Mouse (Mus musculus) adrenal gland, adult (tissue): ENCODE results near the gene Rnf115.
"Not testable (repeated sequence)": the region's sequence is repeated elsewhere in the genome, so short reads cannot be mapped to it uniquely, and the experiment has no call there.

ENCODE experiments used
- DNase-seq, 2 experiments: peaks; one replicate each; pipeline ENCODE4 v3.0.0; 2022 to 2023; ENCODE audit warnings: low spot score in 1 of 2; ENCODE audit not compliant: inconsistent age in 2 of 2

Rnf115 gene

GRCm38 (mm10) chr3:96707903-96708683, 19.4 kb upstream of the Rnf115 start, which contains the start of gene Nudt17:
Gene Nudt17, minus strand, starts transcription at chr3:96708562.
- DNase-seq, result peak; percentile 82 to 94

- DNase-seq, result no peak
Observed at GRCm38 (mm10) chr3:96708684-96709064, 18.8 kb upstream of the Rnf115 start.

GRCm38 (mm10) chr3:96714286-96714685, 13.2 kb upstream of the Rnf115 start:
- no peak for DNase-seq

- DNase-seq, result no peak
Observed at GRCm38 (mm10) chr3:96715854-96716253, 11.6 kb upstream of the Rnf115 start.

- DNase-seq, result peak; percentile 34 to 80
Observed at GRCm38 (mm10) chr3:96719173-96719572, 8.3 kb upstream of the Rnf115 start.

GRCm38 (mm10) chr3:96727828-96728633, 567 bp downstream of the Rnf115 start:
- peak in 1 of 2 experiments; percentile 84 for DNase-seq

GRCm38 (mm10) chr3:96728634-96729402, 1.4 kb downstream of the Rnf115 start:
- DNase-seq, result peak in 1 of 2 experiments; percentile 62

GRCm38 (mm10) chr3:96729403-96729784, 1.9 kb downstream of the Rnf115 start:
- DNase-seq, result peak in 1 of 2 experiments; percentile 49

- DNase-seq, result no peak
Observed at GRCm38 (mm10) chr3:96730785-96731184, 3.3 kb downstream of the Rnf115 start.

- no peak for DNase-seq
Observed at GRCm38 (mm10) chr3:96733984-96734383, 6.5 kb downstream of the Rnf115 start.

GRCm38 (mm10) chr3:96735200-96735599, 7.7 kb downstream of the Rnf115 start:
- DNase-seq, result no peak

- peak; percentile 58 to 61 for DNase-seq
Observed at GRCm38 (mm10) chr3:96737013-96737740, 9.7 kb downstream of the Rnf115 start.

GRCm38 (mm10) chr3:96737995-96738394, 10.5 kb downstream of the Rnf115 start:
- no peak for DNase-seq

GRCm38 (mm10) chr3:96740279-96740678, 12.8 kb downstream of the Rnf115 start:
- DNase-seq, result not testable (repeated sequence)

- no peak for DNase-seq
Observed at GRCm38 (mm10) chr3:96744348-96744747, 16.9 kb downstream of the Rnf115 start.

GRCm38 (mm10) chr3:96746829-96747228, 19.4 kb downstream of the Rnf115 start:
- DNase-seq, result no peak

- no peak for DNase-seq
Observed at GRCm38 (mm10) chr3:96755935-96756334, 28.5 kb downstream of the Rnf115 start.

GRCm38 (mm10) chr3:96757691-96758090, 30.2 kb downstream of the Rnf115 start:
- DNase-seq, result no peak

GRCm38 (mm10) chr3:96759695-96760094, 32.2 kb downstream of the Rnf115 start:
- DNase-seq, result peak in 1 of 2 experiments; percentile 40

GRCm38 (mm10) chr3:96764528-96764927, 37.1 kb downstream of the Rnf115 start:
- DNase-seq, result peak in 1 of 2 experiments; percentile 56

GRCm38 (mm10) chr3:96769971-96770370, 42.5 kb downstream of the Rnf115 start:
- no peak for DNase-seq
